Mouse (Mus musculus): ENCODE measurements around the gene Mettl27. TPM values are rescaled to one million over a fixed set of nuclear protein-coding genes. Genes with fewer than 3 reads are reported as not detected.

Gene Mettl27
- polyA plus RNA-seq, 1 experiment from 2014 or later = 8.6 TPM

Other genes starting within 250 kb of the Mettl27 start
- gene Limk1, start 243.8 kb upstream of the Mettl27 start, polyA plus RNA-seq (2014; fragmentation: Nextera tagmentation; extraction: Ambion mirVana) = 12.4 and 14.7 TPM in 2 replicates
- gene Eln, start 185.0 kb upstream of the Mettl27 start, polyA plus RNA-seq (2014; fragmentation: Nextera tagmentation; extraction: Ambion mirVana) = 1.7 and 1.8 TPM in 2 replicates
- not detected in 2 replicates for gene Tmem270, start 25.6 kb upstream of the Mettl27 start, polyA plus RNA-seq (2014; fragmentation: Nextera tagmentation; extraction: Ambion mirVana)
- 3.1 and 4.1 TPM in 2 replicates for gene Cldn13, start 16.8 kb upstream of the Mettl27 start, polyA plus RNA-seq (2014; fragmentation: Nextera tagmentation; extraction: Ambion mirVana)
- gene Cldn4, start 14.6 kb downstream of the Mettl27 start, polyA plus RNA-seq (2014; fragmentation: Nextera tagmentation; extraction: Ambion mirVana) = 7.8 and 10.2 TPM in 2 replicates
- 3.5 and 5.3 TPM in 2 replicates for gene Cldn3, start 53.8 kb downstream of the Mettl27 start, polyA plus RNA-seq (2014; fragmentation: Nextera tagmentation; extraction: Ambion mirVana)
- gene Abhd11, start 76.8 kb downstream of the Mettl27 start, polyA plus RNA-seq (2014; fragmentation: Nextera tagmentation; extraction: Ambion mirVana) = 45.1 and 48.3 TPM in 2 replicates
- 21.8 and 24.0 TPM in 2 replicates for gene Stx1a, start 91.1 kb downstream of the Mettl27 start, polyA plus RNA-seq (2014; fragmentation: Nextera tagmentation; extraction: Ambion mirVana)
- gene Dnajc30, start 131.8 kb downstream of the Mettl27 start, polyA plus RNA-seq (2014; fragmentation: Nextera tagmentation; extraction: Ambion mirVana) = 26.2 and 29.2 TPM in 2 replicates
- 113 and 118 TPM in 2 replicates for gene Bud23, start 132.6 kb downstream of the Mettl27 start, polyA plus RNA-seq (2014; fragmentation: Nextera tagmentation; extraction: Ambion mirVana)
- 10.4 and 12.0 TPM in 2 replicates for gene Vps37d, start 145.9 kb downstream of the Mettl27 start, polyA plus RNA-seq (2014; fragmentation: Nextera tagmentation; extraction: Ambion mirVana)
- 1.2 and 1.6 TPM in 2 replicates for gene Mlxipl, start 157.5 kb downstream of the Mettl27 start, polyA plus RNA-seq (2014; fragmentation: Nextera tagmentation; extraction: Ambion mirVana)
- 21.4 and 21.9 TPM in 2 replicates for gene Tbl2, start 217.3 kb downstream of the Mettl27 start, polyA plus RNA-seq (2014; fragmentation: Nextera tagmentation; extraction: Ambion mirVana)
- gene Bcl7b, start 235.9 kb downstream of the Mettl27 start, polyA plus RNA-seq (2014; fragmentation: Nextera tagmentation; extraction: Ambion mirVana) = 35.9 and 38.8 TPM in 2 replicates